Mouse (Mus musculus): Measurements from ENCODE around the gene Sec14l2.

DNA sequence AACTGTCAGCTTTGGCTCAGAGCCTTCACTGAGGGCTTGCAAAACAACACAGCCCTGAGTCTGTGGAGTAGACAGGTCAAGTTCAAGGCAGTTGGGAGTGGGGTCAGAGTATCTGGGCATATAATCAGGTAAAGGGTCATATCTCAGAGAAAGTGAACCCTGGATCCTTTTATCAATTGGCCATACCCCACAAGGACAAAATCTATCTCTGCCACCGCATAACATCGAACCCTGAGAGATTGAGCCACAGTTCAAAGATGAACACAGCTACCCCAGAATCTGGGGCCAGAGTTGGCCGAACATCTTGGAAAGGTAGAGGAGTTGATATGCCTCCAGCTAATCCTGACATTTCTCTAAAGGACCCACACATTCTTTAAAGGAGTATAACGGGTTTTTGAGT lies 11.2 kb downstream of the Sec14l2 start:
- no peak for TF ChIP-seq EP300 (IDR thresholded peaks at IDR 0.05; ENCODE audit: low read depth)
- TF ChIP-seq CTCF (IDR thresholded peaks at IDR 0.05; ENCODE audit: low read depth), result no peak
